In the genomic region with DNA sequence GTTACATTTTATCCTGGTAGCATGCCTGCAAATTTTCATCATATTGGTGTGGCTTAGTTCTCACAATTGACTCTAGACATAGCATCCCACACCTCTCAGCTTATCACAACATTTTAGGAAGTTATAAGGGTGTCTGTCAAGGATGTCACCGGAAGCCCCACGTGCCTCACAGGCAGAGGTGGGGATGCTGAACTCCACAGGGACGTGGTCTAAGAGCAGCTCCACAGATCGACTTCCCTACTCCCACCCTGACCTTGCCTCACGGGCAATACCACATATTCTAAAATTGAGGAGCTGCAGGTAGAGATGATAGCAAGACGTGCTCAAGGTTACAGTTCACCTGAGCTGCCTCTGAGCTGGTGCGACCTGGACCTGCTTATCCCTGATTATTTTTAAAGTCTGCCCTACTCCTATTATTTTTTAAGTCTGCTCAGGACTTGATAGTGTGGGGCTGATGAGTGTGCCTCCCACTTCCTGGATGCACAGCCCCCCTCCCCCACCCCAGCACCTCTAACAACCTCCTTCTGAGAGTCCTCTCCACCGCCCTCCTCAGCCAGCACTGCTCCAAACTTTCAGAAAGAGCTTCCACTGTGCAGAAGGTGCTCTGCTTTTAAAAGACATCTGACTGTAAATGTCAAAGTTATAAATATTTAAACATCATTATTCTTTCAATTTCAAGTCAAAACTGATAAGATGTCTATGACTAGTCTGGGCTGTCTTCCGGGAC, we compare ENCODE assay signal across 16 mouse cellular contexts.
DNase-seq lines count a peak whose midpoint lies in the region; ATAC-seq and TF ChIP-seq lines count a peak whose summit lies in the region.
"Had no signal": no experiment of that assay in that cellular context is flagged by ENCODE, and none has a peak within 500 bp of the region (broad histone marks: within the 10 kb centered on the region; RNA-seq: fewer than 3 reads in every experiment).

No protein-coding gene starts in this region.

- no peak overlapping the region for H3K27ac ChIP-seq in neural tube, embryonic 11.5 days (ENCODE audit: low read depth, low read length)
- H3K27ac ChIP-seq in hindbrain, embryonic 10.5 days, result peak overlapping the region; percentile 97
- peak overlapping the region; percentile 59 for H3K27ac ChIP-seq in midbrain, embryonic 11.5 days (ENCODE audit: low read depth, low read length)
- no peak overlapping the region for H3K27ac ChIP-seq in neural tube, embryonic 14.5 days (ENCODE audit: low read depth, low read length)
- no peak overlapping the region for H3K27ac ChIP-seq in left cerebral cortex, adult 2 months
- H3K27ac ChIP-seq: heart, embryonic 13.5 days; liver, embryonic 14.5 days had no signal

- TF ChIP-seq CTCF in left cerebral cortex, adult 2 months (IDR thresholded peaks at IDR 0.05), result no peak

- WGBS in neural tube, embryonic 11.5 days, result 19% methylated on average over 9 of the region's 9 CpGs
- WGBS in hindbrain, embryonic 10.5 days, result 16% methylated on average over 9 of the region's 9 CpGs
- 11% methylated on average over 9 of the region's 9 CpGs for WGBS in midbrain, embryonic 11.5 days
- WGBS in neural tube, embryonic 14.5 days, result 25% methylated on average over 9 of the region's 9 CpGs

- no peak overlapping the region for H3K4me3 ChIP-seq in neural tube, embryonic 11.5 days (ENCODE audit: low read depth, low read length)
- H3K4me3 ChIP-seq in hindbrain, embryonic 10.5 days, result peak overlapping the region; percentile 95
- peak overlapping the region; percentile 97 for H3K4me3 ChIP-seq in midbrain, embryonic 11.5 days (ENCODE audit: low read depth, low read length)
- H3K4me3 ChIP-seq in neural tube, embryonic 14.5 days (ENCODE audit: low read depth, low read length), result no peak overlapping the region
- no peak overlapping the region; the same call in 1 of the 2 replicates for H3K4me3 ChIP-seq in left cerebral cortex, adult 2 months
- H3K4me3 ChIP-seq: heart, embryonic 13.5 days; megakaryocyte, embryonic 14.5 days had no signal

- peaks cover 42% of the 10 kb centered on the region for H3K27me3 ChIP-seq in neural tube, embryonic 11.5 days (ENCODE audit: control insufficient read depth, insufficient read depth, low read length)
- H3K27me3 ChIP-seq in hindbrain, embryonic 10.5 days (ENCODE audit: insufficient read depth, poor library complexity, severe bottlenecking), result peaks cover 79% of the 10 kb centered on the region
- no peaks in the 10 kb centered on the region for H3K27me3 ChIP-seq in midbrain, embryonic 11.5 days (ENCODE audit: control insufficient read depth, insufficient read depth, low read length)
- H3K27me3 ChIP-seq in neural tube, embryonic 14.5 days (ENCODE audit: control insufficient read depth, insufficient read depth, low read length), result peaks cover 33% of the 10 kb centered on the region

- DNase-seq in neural tube, embryonic 11.5 days (ENCODE audit: low spot score), result no peak
- DNase-seq in neural tube, embryonic 10.5 days (ENCODE audit: extremely low spot score, low spot score), result no peak
- no peak for DNase-seq in hindbrain, embryonic 10.5 days (ENCODE audit: low spot score)
- DNase-seq in midbrain, embryonic 11.5 days (ENCODE audit: low spot score, missing footprints), result peak; percentile 90
- DNase-seq in B cell, adult 2 months, result no peak
- no peak for DNase-seq in ovary, postnatal 36 days (ENCODE audit: low spot score)
- no peak for DNase-seq in left cerebral cortex, adult 2 months (ENCODE audit: extremely low spot score in 1 of 2, low spot score in 2 of 2)
- DNase-seq: heart, postnatal 4 days; kidney, adult 11 months; kidney, postnatal 14 days; lung, postnatal 10 days had no signal

- no peaks in the 10 kb centered on the region for H3K36me3 ChIP-seq in neural tube, embryonic 11.5 days (ENCODE audit: control insufficient read depth, insufficient read depth, low read length)
- peaks cover 37% of the 10 kb centered on the region for H3K36me3 ChIP-seq in hindbrain, embryonic 10.5 days
- peaks cover 12% of the 10 kb centered on the region for H3K36me3 ChIP-seq in midbrain, embryonic 11.5 days (ENCODE audit: control insufficient read depth, insufficient read depth, low read length)
- H3K36me3 ChIP-seq in neural tube, embryonic 14.5 days (ENCODE audit: control insufficient read depth, insufficient read depth, low read length), result no peaks in the 10 kb centered on the region
- H3K36me3 ChIP-seq: heart, embryonic 13.5 days had no signal

- H3K9me3 ChIP-seq in neural tube, embryonic 11.5 days (ENCODE audit: control insufficient read depth, low read length), result no peaks in the 10 kb centered on the region
- no peaks in the 10 kb centered on the region for H3K9me3 ChIP-seq in hindbrain, embryonic 10.5 days
- H3K9me3 ChIP-seq in midbrain, embryonic 11.5 days (ENCODE audit: control insufficient read depth, low read length), result no peaks in the 10 kb centered on the region
- no peaks in the 10 kb centered on the region for H3K9me3 ChIP-seq in neural tube, embryonic 14.5 days (ENCODE audit: control insufficient read depth, low read length)
- H3K9me3 ChIP-seq: heart, embryonic 13.5 days had no signal

- peak overlapping the region; percentile 12; the same call in 1 of the 2 replicates for H3K4me2 ChIP-seq in neural tube, embryonic 11.5 days (ENCODE audit: low read depth)
- peak overlapping the region; percentile 63 for H3K4me2 ChIP-seq in midbrain, embryonic 11.5 days
- H3K4me2 ChIP-seq in neural tube, embryonic 14.5 days (ENCODE audit: low read depth, low read length), result peak overlapping the region; percentile 29; the same call in 1 of the 2 replicates
- H3K4me2 ChIP-seq: heart, embryonic 13.5 days had no signal

- intact Hi-C loops in left cerebral cortex, adult 2 months (cut with DNase I), result loop anchor here (5.0 to 10.0 kb wide), 2 partner anchors 39 to 313 kb away; no protein-coding TSS in a partner anchor

- no peak for ATAC-seq in neural tube, embryonic 11.5 days (ENCODE audit: insufficient read depth, low FRiP score, low TSS enrichment)
- no peak for ATAC-seq in midbrain, embryonic 11.5 days (ENCODE audit: low FRiP score)
- no peak for ATAC-seq in neural tube, embryonic 14.5 days (ENCODE audit: low read depth)
- ATAC-seq: Patski had no signal

- peaks cover 44% of the 10 kb centered on the region for H3K4me1 ChIP-seq in neural tube, embryonic 11.5 days (ENCODE audit: control insufficient read depth, insufficient read depth, low read length)
- H3K4me1 ChIP-seq in hindbrain, embryonic 10.5 days (replicated peaks), result peaks cover 84% of the 10 kb centered on the region
- H3K4me1 ChIP-seq in midbrain, embryonic 11.5 days (ENCODE audit: control insufficient read depth, insufficient read depth, low read length), result peaks cover 59% of the 10 kb centered on the region
- peaks cover 56% of the 10 kb centered on the region for H3K4me1 ChIP-seq in neural tube, embryonic 14.5 days (ENCODE audit: control insufficient read depth, insufficient read depth, low read length)

- no peak overlapping the region for H3K9ac ChIP-seq in neural tube, embryonic 11.5 days (ENCODE audit: low read length)
- H3K9ac ChIP-seq in midbrain, embryonic 11.5 days (ENCODE audit: low read length), result peak overlapping the region; percentile 66
- H3K9ac ChIP-seq in neural tube, embryonic 14.5 days (replicated peaks; ENCODE audit: low read depth, low read length), result no peak overlapping the region
- H3K9ac ChIP-seq: heart, embryonic 13.5 days; liver, embryonic 14.5 days had no signal

Comparison
In these comparisons a context has a peak if more than half of its experiments do, and no peak if none do; other contexts are left out.
1. H3K27ac ChIP-seq: peak in hindbrain, embryonic 10.5 days (single experiment) and midbrain, embryonic 11.5 days (single experiment); none in neural tube, embryonic 11.5 days (single experiment), neural tube, embryonic 14.5 days (single experiment) and left cerebral cortex, adult 2 months (single experiment).
2. H3K4me2 ChIP-seq: peak in every context shown above with its lines; median percentile 63 in midbrain, embryonic 11.5 days; 29 in neural tube, embryonic 14.5 days; 12 in neural tube, embryonic 11.5 days.
3. H3K4me3 ChIP-seq: peak in hindbrain, embryonic 10.5 days (single experiment) and midbrain, embryonic 11.5 days (single experiment); none in neural tube, embryonic 11.5 days (single experiment), neural tube, embryonic 14.5 days (single experiment) and left cerebral cortex, adult 2 months (single experiment).